Mouse (Mus musculus) neutrophil, adult 5-6 weeks (primary cell): ENCODE data around the gene Abcd4. TPM values are rescaled to one million over a fixed set of nuclear protein-coding genes. Genes with fewer than 3 reads are reported as not detected.

Experiments used
- ATAC-seq: fragments of 151-379, 151-347 bp; 2 replicates; pipeline ENCODE4 v1.8.0; 2017; ENCODE audit warnings: mild to moderate bottlenecking, moderate TSS enrichment; ENCODE audit not compliant: insufficient number of reproducible peaks, poor library complexity, low FRiP score, severe bottlenecking; ENCODE audit errors: extremely low read depth
- total RNA-seq: library from RNA; stranded (forward); fragments of 200-1000 nt; gene quantifications from 2 replicates; pipeline ENCODE4 v1.2.3, GENCODE M21; 2017

Gene Abcd4
- total RNA-seq, 1 experiment from 2014 or later = 12.8 TPM

GRCm38 (mm10) chr12:84577768-84578439 is 39.3 kb downstream of the Abcd4 start:
- no peak for ATAC-seq

GRCm38 (mm10) chr12:84573094-84573493 is 44.1 kb downstream of the Abcd4 start:
- ATAC-seq = no peak

GRCm38 (mm10) chr12:84572341-84572720 is 44.9 kb downstream of the Abcd4 start:
- no peak for ATAC-seq

GRCm38 (mm10) chr12:84571466-84572340 is 45.5 kb downstream of the Abcd4 start:
- ATAC-seq = no peak

- ATAC-seq = no peak
These were observed 46.4 kb downstream of the Abcd4 start for GRCm38 (mm10) chr12:84570694-84571415.

GRCm38 (mm10) chr12:84569976-84570693 is 47.1 kb downstream of the Abcd4 start:
- ATAC-seq = no peak

- ATAC-seq = no peak
These were observed 47.8 kb downstream of the Abcd4 start, which contains the start of gene Vsx2 for GRCm38 (mm10) chr12:84569336-84569970. Gene Vsx2 (plus strand): TSS chr12:84569762.

- ATAC-seq = no peak
These were observed 49.6 kb downstream of the Abcd4 start for GRCm38 (mm10) chr12:84567576-84567975.

- no peak for ATAC-seq
These were observed 54.7 kb downstream of the Abcd4 start for GRCm38 (mm10) chr12:84562558-84562957.

- no peak for ATAC-seq
These were observed 62.0 kb downstream of the Abcd4 start for GRCm38 (mm10) chr12:84555218-84555617.

Other genes with a start within 250 kb of the Abcd4 start
- 27.3 and 27.8 TPM in 2 replicates for gene Entpd5, start 208.4 kb downstream of the Abcd4 start, total RNA-seq
- 1.6 and 2.3 TPM in 2 replicates for gene Bbof1, start 208.3 kb downstream of the Abcd4 start, total RNA-seq
- gene Rnf113a2, start 200.2 kb downstream of the Abcd4 start, total RNA-seq = 42.5 and 51.9 TPM in 2 replicates
- 5.9 and 7.0 TPM in 2 replicates for gene Aldh6a1, start 166.4 kb downstream of the Abcd4 start, total RNA-seq
- gene Lin52, start 166.0 kb downstream of the Abcd4 start, total RNA-seq = 11.0 and 29.6 TPM in 2 replicates
- not detected in 2 replicates for gene Vsx2, start 47.7 kb downstream of the Abcd4 start, total RNA-seq
- gene Vrtn, start 23.6 kb upstream of the Abcd4 start, total RNA-seq = not detected in 2 replicates
- gene Syndig1l, start 81.4 kb upstream of the Abcd4 start, total RNA-seq = not detected in 2 replicates
- gene Npc2, start 155.7 kb upstream of the Abcd4 start, total RNA-seq = 49.1 and 54.0 TPM in 2 replicates
- 29.6 and 39.9 TPM in 2 replicates for gene Isca2, start 155.8 kb upstream of the Abcd4 start, total RNA-seq